Mouse (Mus musculus) urinary bladder, postnatal 36 days (tissue): ENCODE data around the gene Cd27.
A peak's percentile ranks its signal among the peaks of the same experiment; 100 is the strongest.

Source experiments
- DNase-seq, 2 experiments: peaks; one replicate each; pipeline ENCODE4 v3.0.0; 2022; ENCODE audit warnings: low spot score in 2 of 2, mixed read lengths in 1 of 2

The Cd27 gene

DNA sequence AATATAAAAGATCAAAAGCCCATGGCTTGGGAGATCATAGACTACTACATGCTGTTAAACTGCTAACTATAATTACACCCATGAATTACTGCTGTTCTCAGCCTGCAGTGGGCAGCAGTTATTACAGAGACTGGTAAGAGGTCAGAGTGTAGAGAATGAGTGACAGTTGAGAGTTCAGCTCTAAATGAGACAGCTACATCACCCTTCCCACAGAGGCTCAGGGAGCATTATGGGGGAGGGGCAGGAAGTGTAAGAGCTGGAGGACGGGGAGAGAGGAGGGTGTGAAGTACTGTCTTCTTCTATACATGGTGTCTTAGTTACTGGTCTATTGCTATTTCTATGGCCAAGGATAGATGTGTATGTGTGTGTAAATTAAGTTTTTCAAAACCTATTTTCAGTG lies 7.7 kb upstream of the Cd27 start:
- no peak for DNase-seq

DNA sequence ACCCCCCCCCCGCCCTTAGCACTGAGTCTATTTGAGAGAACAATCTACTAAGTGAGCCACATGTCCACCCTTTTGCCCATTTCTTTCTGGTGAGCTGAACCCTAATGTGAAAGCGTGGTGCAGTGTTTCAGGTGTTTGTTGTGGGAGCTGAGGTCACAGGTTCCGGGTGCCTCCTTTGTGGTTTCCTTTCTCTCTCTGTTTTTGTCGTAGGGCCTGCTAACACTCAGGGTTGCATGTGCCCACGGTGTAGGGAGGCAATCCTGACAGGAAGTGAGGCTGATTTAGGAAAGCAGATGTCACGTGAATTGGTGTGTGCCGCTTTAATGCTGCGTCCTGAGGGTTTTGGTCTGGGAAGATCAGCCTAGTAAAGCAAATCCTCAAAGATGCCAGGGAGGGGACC lies 4.8 kb upstream of the Cd27 start:
- DNase-seq: no peak

DNA sequence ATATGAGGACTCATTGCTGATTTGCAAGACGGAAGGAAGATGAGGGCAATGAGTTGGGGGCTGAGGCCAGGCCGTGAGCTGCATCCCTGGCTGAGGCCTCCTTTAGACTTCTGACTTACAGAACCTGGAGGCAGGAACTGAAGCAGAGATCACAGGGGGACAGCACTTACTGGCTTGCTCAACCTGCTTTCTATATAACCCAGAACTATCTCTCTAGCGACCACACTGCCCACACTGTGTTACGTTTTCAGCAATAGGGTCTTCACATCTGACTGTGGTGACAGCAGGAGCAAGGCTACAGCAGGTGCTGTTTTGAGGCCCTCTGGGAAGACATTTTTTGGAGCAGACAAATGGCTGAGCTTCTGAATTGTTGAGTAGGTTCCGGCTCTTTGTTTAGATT lies 3.8 kb upstream of the Cd27 start:
- DNase-seq: no peak

DNA sequence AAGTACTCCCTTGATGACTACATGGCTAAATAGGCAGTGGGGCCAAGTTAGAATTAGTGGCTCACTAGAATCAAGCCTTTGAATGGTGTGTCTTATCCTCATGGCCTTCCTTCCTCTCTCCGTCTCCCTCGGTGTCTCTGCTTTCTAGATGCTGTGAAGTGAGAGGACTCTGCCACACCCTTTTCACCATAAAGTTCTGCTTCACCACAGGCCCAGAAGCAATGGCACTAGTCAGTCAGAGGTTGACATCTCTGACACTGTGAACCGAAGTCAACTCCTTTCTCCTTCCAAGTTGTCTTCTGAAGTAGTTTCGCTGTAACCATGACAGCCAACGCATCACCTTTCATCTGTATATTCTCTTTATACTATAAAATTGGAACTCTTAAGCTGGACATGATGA lies 2.7 kb upstream of the Cd27 start:
- no peak for DNase-seq

DNA sequence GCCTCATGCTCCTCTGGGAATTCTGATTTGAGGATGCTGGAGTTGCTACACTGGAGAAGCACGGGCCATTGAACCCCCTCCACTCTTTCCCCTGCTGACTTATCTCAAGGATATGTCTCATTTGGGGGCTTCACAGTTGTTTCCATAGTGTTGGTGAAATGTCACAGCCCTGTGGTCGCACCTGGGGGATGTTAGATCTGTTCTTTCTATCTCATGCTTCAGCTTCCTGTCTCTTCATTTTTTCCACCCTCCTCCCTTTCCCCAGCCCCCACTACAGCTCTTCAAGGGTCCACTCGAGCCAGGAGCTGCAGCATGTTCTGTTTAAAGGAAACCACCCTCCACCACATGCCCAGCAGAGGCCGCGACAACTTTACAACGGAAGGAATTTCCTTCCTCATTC lies 1.6 kb upstream of the Cd27 start:
- DNase-seq: no peak

DNA sequence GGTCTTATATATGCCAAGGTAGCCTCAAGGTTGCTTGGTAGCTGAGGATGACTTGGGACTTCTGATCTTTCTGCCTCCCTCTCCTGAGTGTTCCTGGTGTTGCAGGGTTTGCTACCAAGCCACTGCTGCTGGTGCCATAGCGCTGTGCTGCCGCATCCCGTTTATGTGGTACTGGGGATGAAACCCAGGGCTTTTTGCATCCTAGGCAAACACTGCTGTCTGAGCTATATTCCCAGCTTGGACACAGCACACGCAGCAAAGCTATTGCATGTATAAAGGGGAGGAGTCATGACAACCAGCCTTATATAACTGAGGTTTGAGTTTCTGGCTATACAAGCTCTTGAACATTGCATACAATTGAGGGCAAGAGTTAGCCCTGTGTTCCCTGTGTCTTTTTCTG lies 611 bp upstream of the Cd27 start:
- DNase-seq: no peak

DNA sequence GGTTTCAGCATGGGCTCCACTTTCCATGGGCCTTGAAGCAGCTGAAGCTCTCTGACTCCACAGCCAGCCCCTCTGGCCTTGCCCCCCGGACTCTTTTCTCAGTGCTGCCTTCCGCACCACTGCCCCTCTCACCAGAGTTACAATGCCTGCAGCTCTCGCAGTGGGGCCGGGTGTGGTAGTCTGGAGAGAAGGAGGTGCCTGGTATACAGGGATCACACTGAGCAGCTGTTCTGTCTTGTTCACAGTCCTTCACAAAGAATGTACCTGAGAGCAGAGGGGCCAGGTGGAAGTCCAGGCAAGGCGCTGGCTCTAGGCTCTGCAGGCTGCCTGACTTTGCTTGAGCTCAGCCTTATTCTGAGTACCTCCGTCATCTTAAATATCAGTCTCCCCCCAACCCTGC lies 469 bp downstream of the Cd27 start:
- no peak for DNase-seq

DNA sequence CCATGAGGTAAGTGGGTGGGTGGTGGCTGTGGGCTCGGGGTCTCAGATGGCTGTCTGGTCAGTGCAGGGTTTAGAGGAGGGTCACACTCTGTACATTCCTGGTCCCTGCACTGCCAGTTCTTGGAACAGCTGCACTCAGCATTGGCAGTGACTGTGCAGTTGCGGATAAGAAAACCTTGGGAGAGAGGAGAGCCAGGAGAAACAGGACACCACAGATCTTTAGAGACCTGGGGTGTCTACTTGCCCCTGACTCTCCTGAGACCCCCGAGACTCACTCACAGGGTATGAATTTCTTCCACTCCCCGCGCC lies 2.3 kb downstream of the Cd27 start:
- DNase-seq: no peak

DNA sequence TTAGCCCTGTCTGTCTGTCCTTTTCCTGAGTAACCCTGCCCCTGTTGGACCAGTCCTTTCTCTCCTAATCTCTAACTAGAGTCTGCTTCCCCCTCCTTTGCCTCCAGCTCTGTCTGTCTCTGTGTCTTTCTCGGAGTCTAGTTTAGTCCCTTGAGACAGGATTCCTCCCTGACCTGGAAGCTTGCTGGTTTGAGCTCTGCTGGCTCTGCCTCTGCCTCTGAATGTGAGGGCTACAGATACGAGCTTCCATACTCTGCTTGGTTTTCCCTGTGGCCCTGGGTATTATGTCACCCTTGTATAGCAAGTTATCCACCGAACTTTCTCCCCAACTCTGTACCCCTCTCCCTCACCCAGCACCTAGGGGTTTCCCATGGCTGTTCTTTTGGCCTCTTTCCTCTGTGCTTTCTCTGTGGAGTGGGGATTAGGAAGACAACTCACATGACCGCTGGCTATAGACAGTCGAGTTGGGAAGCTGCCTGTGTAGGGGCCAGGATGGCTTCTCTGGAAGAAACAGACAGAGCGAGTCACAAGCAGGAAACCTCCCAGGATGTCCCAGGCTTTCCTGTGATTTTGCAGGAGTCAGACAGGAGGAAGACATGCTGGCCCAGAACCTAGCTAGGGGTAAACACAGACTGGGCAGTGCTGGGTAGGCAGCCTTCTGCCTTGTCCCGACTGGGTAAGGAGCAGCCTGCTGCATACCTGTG lies 2.8 kb downstream of the Cd27 start:
- DNase-seq: no peak

DNA sequence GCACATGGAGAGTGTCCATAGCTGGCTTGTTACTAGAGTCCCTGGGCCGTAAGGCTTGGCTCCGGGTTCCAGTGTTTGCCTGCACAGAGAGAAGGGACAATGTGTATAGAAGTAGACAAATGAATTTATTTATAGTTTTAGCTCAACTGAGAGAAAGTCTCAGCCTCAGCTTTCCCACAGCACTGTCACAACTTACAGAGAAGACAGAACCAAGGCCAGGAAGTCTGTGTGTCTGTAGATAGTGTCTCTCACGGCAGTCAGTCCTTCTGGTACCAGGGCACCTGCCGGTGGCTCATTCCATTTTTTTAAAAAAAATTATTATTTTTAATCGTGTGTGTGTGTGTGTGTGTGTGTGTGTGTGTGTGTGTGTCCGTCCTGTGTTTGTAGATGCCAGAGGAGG lies 4.3 kb downstream of the Cd27 start:
- DNase-seq: no peak

DNA sequence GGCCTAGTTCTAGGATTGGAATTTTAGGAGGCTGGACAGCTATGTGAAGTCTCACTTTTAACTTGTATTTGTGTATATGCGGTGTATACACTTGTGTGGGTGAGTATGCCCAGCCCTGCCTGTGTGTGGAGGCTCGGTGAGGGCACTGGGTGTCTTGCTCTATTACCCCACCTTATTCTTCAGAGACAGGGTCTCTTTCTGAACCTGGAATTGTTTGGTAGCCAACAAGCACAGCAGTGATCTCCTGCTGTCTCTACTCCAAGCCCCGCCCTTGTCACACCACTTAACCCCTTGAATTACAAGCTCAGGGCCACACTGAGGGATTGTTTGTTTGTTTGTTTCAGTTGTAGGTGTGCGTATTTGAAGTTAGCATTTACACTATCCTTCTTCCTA lies 4.8 kb downstream of the Cd27 start:
- DNase-seq: no peak

DNA sequence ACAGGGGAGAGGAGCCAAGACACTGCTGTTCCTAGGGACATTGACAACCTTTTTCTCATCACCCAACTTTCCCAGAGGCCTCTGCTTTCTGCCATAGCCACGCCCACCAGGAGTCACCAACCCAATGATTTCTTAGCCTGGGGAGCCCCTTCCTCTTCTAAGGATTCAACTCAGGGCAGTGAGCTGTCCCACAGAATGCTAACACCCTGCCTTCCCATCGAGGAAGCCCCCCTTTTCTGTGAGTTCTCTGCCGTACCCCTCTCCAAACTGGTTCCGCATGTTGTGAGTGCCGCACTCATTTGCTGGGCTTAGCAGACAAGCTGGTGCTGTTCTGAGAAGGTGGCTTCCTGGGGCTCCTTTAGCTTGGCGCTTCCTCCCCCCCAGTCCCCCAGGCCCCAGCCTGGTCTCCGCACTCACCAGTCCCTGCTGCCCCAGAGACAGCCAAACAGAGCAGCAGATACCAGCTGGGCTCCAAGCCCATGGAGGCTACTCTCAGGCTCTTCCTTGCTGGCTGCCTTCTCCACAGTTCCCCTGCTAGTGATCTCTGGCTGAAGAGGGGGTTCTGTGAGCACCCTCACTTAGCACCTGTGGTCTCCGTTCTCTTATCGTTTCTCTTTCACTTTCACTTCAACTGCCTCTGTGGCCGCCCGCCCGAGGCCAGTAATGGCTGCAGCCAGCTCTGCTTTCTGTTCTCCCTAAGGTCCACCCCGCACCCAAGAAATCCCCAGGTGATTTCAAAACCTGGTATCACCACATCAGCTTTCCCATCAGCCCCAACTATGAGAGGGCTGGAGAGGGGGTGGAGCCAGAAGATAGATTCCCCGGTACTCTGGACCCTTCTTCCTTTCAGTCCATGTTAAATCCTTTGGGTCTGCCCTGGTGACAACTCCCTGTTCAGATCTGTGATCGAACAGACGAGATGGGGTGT lies 5.4 kb downstream of the Cd27 start, which contains the start of gene Tapbpl:
Gene Tapbpl (minus strand): TSS at position 744 of the 928 bp plus-strand sequence.
- DNase-seq: peak; percentile 58 to 61

DNA sequence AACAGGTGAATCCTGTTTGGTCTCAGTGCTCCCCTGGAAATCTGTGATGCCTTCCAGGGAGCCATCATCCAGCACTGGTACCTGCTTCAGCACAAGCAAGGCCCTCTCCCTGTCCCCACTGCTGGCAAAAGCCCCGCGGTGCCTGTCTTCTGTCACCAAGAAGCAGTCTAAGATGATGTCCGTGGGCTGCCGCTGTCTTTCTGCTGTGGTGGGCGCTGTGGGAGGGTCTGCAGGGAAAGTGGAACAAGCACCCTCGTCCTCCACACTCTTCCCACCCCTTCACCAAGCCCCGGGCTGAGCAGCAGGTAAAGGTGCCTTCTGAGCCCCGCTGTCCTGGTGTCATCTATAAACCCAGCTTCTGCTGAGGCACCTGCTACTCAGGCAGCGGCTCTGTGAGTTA lies 6.2 kb downstream of the Cd27 start:
- DNase-seq: no peak

DNA sequence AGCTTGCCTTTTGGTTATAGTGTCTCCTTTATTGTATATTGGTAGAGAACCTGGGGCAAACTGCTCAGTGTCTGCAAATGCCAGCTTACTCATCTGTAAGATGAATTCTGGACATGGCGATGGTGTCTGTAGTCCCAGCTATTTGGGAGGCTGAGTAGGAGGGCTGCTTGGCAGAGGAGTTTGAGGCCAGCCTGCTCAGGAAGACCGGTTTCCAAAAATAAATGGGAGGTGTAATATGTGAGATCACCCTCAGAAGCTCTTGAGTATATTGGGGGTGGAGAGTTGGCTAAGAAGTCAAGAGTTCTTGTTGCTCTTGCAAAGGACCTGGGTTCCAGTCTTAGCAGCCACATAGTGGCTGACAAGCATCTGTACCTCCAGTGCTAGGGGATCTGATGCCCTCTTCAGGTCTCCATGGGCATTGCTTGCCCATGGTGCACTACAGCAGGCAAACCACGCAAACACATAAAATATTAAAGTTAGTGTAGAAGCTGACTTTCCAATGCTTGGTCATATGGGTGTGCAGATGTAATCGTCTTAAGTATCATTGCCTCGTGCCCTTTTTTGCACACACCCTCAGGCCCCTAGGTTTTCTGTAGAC lies 11.2 kb downstream of the Cd27 start:
- no peak for DNase-seq

DNA sequence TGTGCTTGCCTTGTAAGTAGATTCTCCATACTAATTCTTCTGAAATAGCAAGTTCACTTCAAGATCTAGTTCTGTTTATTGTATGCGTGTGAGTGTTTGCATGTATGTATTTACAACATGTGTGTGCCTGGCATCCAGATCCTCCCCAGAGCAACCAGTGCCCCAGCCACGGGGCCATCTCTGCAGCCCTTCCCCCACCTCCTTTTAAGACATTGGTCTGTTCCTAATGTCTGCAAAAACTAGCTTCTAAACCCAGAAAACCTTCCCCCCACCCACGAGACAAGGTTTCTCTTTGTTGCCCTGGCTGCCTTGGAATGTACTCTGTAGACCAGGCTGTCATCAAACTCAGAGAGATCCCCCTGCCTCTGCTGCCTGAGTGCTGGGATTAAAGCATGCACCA lies 14.2 kb downstream of the Cd27 start:
- no peak for DNase-seq

DNA sequence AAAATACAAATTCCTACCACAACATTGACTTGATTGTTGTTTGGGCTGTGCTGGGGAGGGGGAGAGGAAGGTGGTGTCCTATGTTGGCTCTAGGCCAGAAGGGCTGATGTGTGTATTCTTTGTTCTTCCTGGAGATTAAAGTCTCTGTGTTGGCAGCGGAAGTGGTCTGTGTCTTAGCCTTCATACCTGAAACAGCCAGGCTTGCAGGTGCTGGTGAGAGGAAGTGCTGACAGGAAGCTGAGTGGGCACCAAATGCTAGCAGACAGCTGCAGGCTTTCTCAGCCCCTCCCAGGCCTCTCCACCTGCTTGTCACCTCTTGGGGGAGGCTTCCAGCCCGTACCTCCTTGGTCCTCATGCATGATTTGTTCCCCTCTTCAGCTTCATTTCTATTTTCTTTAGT lies 14.7 kb downstream of the Cd27 start:
- DNase-seq: no peak

DNA sequence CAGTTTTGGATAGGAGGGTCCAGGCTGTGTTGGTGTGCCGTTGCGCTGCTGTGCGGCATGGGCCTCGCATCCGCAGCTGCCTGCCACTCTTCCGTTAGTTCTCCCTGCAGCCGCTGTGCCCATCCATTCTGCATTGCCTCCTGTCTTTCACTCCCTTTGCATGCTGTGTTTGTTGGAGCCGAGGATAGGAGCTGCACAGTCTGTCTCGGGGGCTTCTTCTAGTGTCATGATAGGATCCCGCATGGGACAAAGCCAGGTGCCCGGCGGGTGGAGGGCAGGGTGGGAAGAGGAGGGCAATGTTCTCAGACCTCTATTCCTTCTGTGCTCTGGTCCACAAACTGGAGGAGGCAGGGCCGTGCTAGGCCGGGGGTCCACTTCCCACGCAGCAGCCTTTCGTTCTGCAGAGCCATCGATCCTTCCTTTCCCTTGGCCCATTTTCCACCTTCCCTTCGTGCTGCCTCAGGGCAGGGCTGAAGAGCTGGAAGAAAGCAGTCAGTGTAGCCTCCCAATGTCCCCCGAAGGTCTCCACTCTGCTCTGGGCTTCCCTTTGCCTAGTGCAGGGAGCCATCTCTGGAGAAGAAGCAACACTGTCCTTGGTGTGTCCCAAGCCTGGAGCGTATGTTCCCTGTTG lies 15.6 kb downstream of the Cd27 start:
- no peak for DNase-seq

DNA sequence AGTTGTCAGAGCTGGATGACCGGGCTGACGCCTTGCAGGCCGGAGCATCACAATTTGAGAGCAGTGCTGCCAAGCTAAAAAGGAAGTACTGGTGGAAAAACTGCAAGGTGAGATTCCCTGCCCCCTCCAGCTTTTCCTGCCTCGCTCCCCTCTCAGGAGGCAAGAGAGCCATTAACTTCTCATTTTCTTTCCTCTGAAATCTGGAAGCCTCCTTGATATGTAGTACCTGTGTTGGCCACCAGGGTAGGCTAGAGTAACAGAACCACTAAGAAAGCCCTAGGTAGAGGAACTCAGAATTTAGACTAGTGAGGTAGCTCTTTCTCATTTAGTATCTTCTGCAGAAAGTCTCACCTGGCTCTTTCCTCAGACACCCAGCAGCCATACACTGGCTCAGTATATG lies 17.8 kb downstream of the Cd27 start:
- DNase-seq: peak; percentile 30 to 33

DNA sequence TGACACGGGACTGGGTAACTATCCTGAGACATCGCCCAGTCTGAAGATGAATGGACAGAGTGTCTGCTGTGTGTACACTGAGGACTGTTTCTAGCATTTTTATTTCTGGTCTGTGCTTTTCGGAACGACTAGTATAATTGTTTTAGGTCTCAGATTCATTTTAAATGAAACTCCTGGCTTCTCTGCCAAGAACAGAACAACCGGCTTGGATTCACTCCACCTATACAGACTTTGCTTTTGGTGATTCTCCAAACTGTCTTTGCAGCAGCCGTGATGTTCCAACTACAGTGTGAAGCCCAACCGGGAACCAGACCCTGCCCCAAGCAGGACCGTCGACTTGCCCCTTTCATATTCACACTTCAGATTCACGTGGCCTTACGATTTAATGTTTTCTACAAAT lies 18.9 kb downstream of the Cd27 start:
- no peak for DNase-seq

DNA sequence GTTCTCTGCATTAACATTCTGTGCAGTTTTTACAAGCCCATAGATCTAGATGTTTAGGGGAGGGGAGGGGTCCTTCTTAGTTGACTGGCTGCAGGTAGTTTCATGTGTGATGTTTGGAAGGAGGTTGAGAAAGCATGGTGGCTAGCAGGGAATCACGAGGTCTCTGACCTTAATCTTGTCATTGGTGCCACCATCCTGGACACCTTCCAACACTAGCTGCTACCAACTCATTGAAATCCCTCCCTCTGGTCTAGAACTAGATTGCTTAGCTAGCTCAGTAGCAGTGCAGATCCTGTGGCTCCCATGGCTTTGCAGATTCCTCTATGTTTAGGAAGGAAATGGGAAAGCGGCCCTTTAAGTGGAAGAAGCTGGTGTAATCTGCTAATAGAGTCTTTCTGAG lies 19.9 kb downstream of the Cd27 start:
- no peak for DNase-seq

DNA sequence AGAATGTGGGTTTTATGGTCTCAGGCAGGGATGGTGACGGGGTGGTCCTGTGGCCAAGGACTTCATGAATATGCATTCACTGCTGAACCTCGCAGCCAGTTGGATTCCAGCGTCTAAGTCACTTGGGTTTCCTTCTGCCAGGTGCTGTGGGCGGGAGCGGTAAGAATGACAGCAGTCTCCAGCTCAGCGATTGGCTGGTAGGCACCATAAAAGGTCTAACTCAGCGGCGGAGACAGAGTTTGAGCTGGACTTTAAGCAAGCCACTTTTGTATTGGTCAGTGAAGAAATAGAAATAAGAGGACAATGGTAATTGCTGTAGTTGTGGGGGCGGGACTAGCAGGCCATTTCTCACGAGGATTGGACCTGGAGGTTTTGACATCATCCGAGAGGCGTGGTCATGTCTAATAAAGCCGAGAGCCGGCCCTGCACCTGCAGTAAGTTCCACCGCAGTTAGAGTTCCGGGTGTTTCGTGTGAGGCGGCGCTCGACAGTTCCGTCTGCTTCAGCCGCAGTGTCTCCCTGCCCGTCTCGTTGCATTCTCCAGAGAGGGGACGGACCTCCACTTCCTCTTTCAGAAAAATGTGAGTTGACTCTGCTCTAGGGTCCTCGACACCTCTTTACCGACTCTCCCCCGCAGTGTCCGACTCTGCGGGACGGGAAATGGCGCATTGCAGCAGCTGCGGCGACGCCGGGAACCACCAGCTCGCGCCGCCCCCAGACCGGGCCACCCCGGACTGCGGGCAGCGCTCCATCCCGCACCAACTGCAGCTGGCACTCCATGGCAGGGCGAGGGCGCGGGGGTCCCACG lies 21.5 kb downstream of the Cd27 start, which contains the start of gene Vamp1:
Gene Vamp1 (plus strand): TSS at position 404 of the 807 bp plus-strand sequence.
- DNase-seq: peak; percentile 92 to 94

DNA sequence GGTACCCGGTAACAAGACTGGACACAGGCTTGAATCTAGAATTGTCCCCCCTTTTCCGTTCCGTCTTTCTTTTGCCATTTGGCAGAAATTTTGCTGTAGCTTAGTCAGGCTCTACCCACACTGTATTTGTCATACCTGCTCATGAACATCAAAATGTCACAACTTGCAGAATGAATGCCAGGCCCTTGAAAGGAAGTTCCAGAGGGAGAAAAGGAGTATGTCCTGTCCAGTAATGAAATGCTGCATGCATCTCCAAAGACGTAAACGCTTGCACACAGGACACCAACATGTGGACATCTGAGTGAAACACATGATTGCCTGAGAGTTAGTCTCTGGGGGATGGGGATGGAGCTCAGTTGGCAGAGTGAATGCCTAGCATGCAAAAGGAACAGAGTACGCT lies 23.1 kb downstream of the Cd27 start:
- no peak for DNase-seq
